Mouse (Mus musculus) spleen, embryonic (tissue): ENCODE measurements at regions not wholly inside any gene's neighbourhood (a gene's known extent, or its start where the extent isn't known, plus 50 kb on each side); places are given as distances from the start of the nearest gene placed in this dataset.

ENCODE experiments used
- CTCF ChIA-PET: fragments of 350-600 bp; sonication (Branson Sonifier 250); formaldehyde crosslinking; loops from one replicate; lab custom pipeline; 2022; lab: Charles Lee

- CTCF ChIA-PET, result no interaction called here
These were observed 170.7 kb downstream of the Fam49a start for GRCm38 (mm10) chr12:12432597-12432996.
